Mouse (Mus musculus) layer of hippocampus, postnatal 14 days (tissue): ENCODE data around the gene Gm884. TPM values are rescaled to one million over a fixed set of nuclear protein-coding genes. Genes with fewer than 3 reads are reported as not detected.
"Not testable (repeated sequence)": the region's sequence is repeated elsewhere in the genome, so short reads cannot be mapped to it uniquely, and the experiment has no call there.

Source experiments
- DNase-seq, 2 experiments: peaks; one replicate each; pipeline ENCODE4 v3.0.0; 2021 to 2022; ENCODE audit warnings: low spot score in 2 of 2, mixed read lengths in 1 of 2
- total RNA-seq, 2 experiments: library from RNA; stranded (reverse); gene quantifications; 2 replicates each; pipeline ENCODE4 v1.2.3; 2021

Gene Gm884
- total RNA-seq, 2 experiments from 2014 or later: not detected

- DNase-seq: no peak
These were observed 14.5 kb upstream of the Gm884 start for GRCm38 (mm10) chr11:103635481-103635880.

- no peak for DNase-seq
These were observed 13.9 kb upstream of the Gm884 start for GRCm38 (mm10) chr11:103634806-103635205.

GRCm38 (mm10) chr11:103627453-103627852 is 6.5 kb upstream of the Gm884 start:
- no peak for DNase-seq

GRCm38 (mm10) chr11:103610772-103611171 is 10.2 kb downstream of the Gm884 start:
- DNase-seq: no peak

- no peak for DNase-seq
These were observed 14.3 kb downstream of the Gm884 start for GRCm38 (mm10) chr11:103606611-103607010.

- DNase-seq: no peak
These were observed 42.6 kb downstream of the Gm884 start for GRCm38 (mm10) chr11:103578339-103578738.

- peak; percentile 3 to 49 for DNase-seq
These were observed 64.9 kb downstream of the Gm884 start for GRCm38 (mm10) chr11:103556021-103556420.

- not testable (repeated sequence) for DNase-seq
These were observed 86.0 kb downstream of the Gm884 start for GRCm38 (mm10) chr11:103534973-103535372.

- DNase-seq: no peak
These were observed 108.8 kb downstream of the Gm884 start for GRCm38 (mm10) chr11:103512111-103512510.

GRCm38 (mm10) chr11:103504497-103504896 is 116.4 kb downstream of the Gm884 start, which contains the start of gene Lrrc37a:
Gene Lrrc37a (minus strand): TSS chr11:103504597.
- no peak for DNase-seq

Other genes starting within 250 kb of the Gm884 start
- 10 to 100 TPM; 17.0 to 17.7 TPM for gene Plekhm1, start 208.5 kb downstream of the Gm884 start, total RNA-seq
- gene Lrrc37a, start 116.5 kb downstream of the Gm884 start, total RNA-seq: not detected
- gene Lyzl6, start 17.8 kb upstream of the Gm884 start, total RNA-seq: not detected
- 100 to 1,000 TPM; 113 to 118 TPM for gene Rprml, start 28.4 kb upstream of the Gm884 start, total RNA-seq
- gene Gosr2, start 76.8 kb upstream of the Gm884 start, total RNA-seq: 10 to 100 TPM; 75.7 to 78.5 TPM
- 1 to 10 TPM in 1 of 2 experiments, under 1 TPM in 1; 0.48 to 2.7 TPM for gene Wnt9b, start 128.7 kb upstream of the Gm884 start, total RNA-seq
- 1 to 10 TPM; 2.0 to 2.9 TPM for gene Wnt3, start 153.0 kb upstream of the Gm884 start, total RNA-seq